Mouse (Mus musculus): ENCODE measurements around the gene Smpdl3a.
A peak's percentile ranks its signal among the peaks of the same experiment; 100 is the strongest.

GRCm38 (mm10) chr10:57841638-57842509 is 47.7 kb downstream of the Smpdl3a start:
- TF ChIP-seq POLR2A (IDR thresholded peaks at IDR 0.05; ENCODE audit: borderline replicate concordance, extremely low read depth, low read depth, low read length) (no peak), CTCF (IDR thresholded peaks at IDR 0.05; ENCODE audit: insufficient read depth, low read length) (peak; percentile 73)
